Mouse (Mus musculus): Measurements from ENCODE around the gene Inhbc. TPM values are rescaled to one million over a fixed set of nuclear protein-coding genes. Genes with fewer than 3 reads are reported as not detected.

Gene Inhbc
- polyA plus RNA-seq, 1 experiment from 2014 or later = not detected

- 1% methylated on average over 61 of the region's 79 CpGs for WGBS
- Histone ChIP-seq H3K4me1 (ENCODE audit: control insufficient read depth, insufficient read depth, low read length) (peaks cover 12% of the 10 kb centered on the region), H3K36me3 (ENCODE audit: control insufficient read depth, insufficient read depth, low read length) (no peaks in the 10 kb centered on the region), H3K4me2 (ENCODE audit: low read length) (peak overlapping the region; percentile 74), H3K27ac (replicated peaks; ENCODE audit: low read depth, low read length) (peak overlapping the region; percentile 98), H3K27me3 (ENCODE audit: control insufficient read depth, insufficient read depth, low read length) (no peaks in the 10 kb centered on the region), H3K4me3 (replicated peaks; ENCODE audit: low read depth, low read length) (peak overlapping the region; percentile 64), H3K9ac (replicated peaks; ENCODE audit: low read length) (peak overlapping the region; percentile 90), H3K9me3 (ENCODE audit: control insufficient read depth, low read length) (no peaks in the 10 kb centered on the region)
- ATAC-seq (ENCODE audit: low FRiP score, low TSS enrichment) = peak; percentile 86
- peak; percentile 82 for DNase-seq
These were observed 10.8 kb upstream of the Inhbc start for GRCm38 (mm10) chr10:127380767-127381742.

- Histone ChIP-seq H3K4me3 (replicated peaks; ENCODE audit: low read depth, low read length) (peak within 1 kb of the TSS; percentile 64), H3K27ac (replicated peaks; ENCODE audit: low read depth, low read length) (peak within 1 kb of the TSS; percentile 98), H3K4me1 (ENCODE audit: control insufficient read depth, insufficient read depth, low read length) (peaks cover 12% of the 10 kb centered on the region), H3K4me2 (ENCODE audit: low read length) (peak within 1 kb of the TSS; percentile 74), H3K36me3 (ENCODE audit: control insufficient read depth, insufficient read depth, low read length) (no peaks in the 10 kb centered on the region), H3K27me3 (ENCODE audit: control insufficient read depth, insufficient read depth, low read length) (no peaks in the 10 kb centered on the region), H3K9ac (replicated peaks; ENCODE audit: low read length) (peak within 1 kb of the TSS; percentile 90), H3K9me3 (ENCODE audit: control insufficient read depth, low read length) (no peaks in the 10 kb centered on the region)
- ATAC-seq (ENCODE audit: low FRiP score, low TSS enrichment) (peak; percentile 96), DNase-seq (peak; percentile 98)
- under 1% methylated on average over 37 of the region's 53 CpGs for WGBS
These were observed 10.0 kb upstream of the Inhbc start, which contains the start of gene R3hdm2 for GRCm38 (mm10) chr10:127380251-127380691. Gene R3hdm2 (plus strand): TSS chr10:127380327.

- Histone ChIP-seq H3K36me3 (ENCODE audit: control insufficient read depth, insufficient read depth, low read length) (no peaks in the 10 kb centered on the region), H3K4me3 (replicated peaks; ENCODE audit: low read depth, low read length) (peak overlapping the region; percentile 64), H3K4me1 (ENCODE audit: control insufficient read depth, insufficient read depth, low read length) (peaks cover 12% of the 10 kb centered on the region), H3K9me3 (ENCODE audit: control insufficient read depth, low read length) (no peaks in the 10 kb centered on the region), H3K27ac (replicated peaks; ENCODE audit: low read depth, low read length) (peak overlapping the region; percentile 98), H3K9ac (replicated peaks; ENCODE audit: low read length) (peak overlapping the region; percentile 90), H3K27me3 (ENCODE audit: control insufficient read depth, insufficient read depth, low read length) (no peaks in the 10 kb centered on the region), H3K4me2 (ENCODE audit: low read length) (peak overlapping the region; percentile 66)
- ATAC-seq (ENCODE audit: low FRiP score, low TSS enrichment) (no peak), DNase-seq (no peak)
- WGBS = 81% methylated on average over 8 of the region's 8 CpGs
These were observed 9.4 kb upstream of the Inhbc start for GRCm38 (mm10) chr10:127379654-127380053.

- Histone ChIP-seq H3K9me3 (ENCODE audit: control insufficient read depth, low read length) (no peaks in the 10 kb centered on the region), H3K27ac (replicated peaks; ENCODE audit: low read depth, low read length) (no peak overlapping the region), H3K27me3 (ENCODE audit: control insufficient read depth, insufficient read depth, low read length) (no peaks in the 10 kb centered on the region), H3K9ac (replicated peaks; ENCODE audit: low read length) (no peak overlapping the region), H3K4me3 (replicated peaks; ENCODE audit: low read depth, low read length) (no peak overlapping the region), H3K36me3 (ENCODE audit: control insufficient read depth, insufficient read depth, low read length) (no peaks in the 10 kb centered on the region), H3K4me2 (ENCODE audit: low read length) (no peak overlapping the region), H3K4me1 (ENCODE audit: control insufficient read depth, insufficient read depth, low read length) (peaks cover 12% of the 10 kb centered on the region)
- 83% methylated on average over 3 of the region's 3 CpGs for WGBS
- DNase-seq = no peak
- no peak for ATAC-seq (ENCODE audit: low FRiP score, low TSS enrichment)
These were observed 7.5 kb upstream of the Inhbc start for GRCm38 (mm10) chr10:127377700-127378099.

- Histone ChIP-seq H3K4me1 (ENCODE audit: control insufficient read depth, insufficient read depth, low read length) (no peaks in the 10 kb centered on the region), H3K4me3 (replicated peaks; ENCODE audit: low read depth, low read length) (no peak overlapping the region), H3K27me3 (ENCODE audit: control insufficient read depth, insufficient read depth, low read length) (no peaks in the 10 kb centered on the region), H3K9me3 (ENCODE audit: control insufficient read depth, low read length) (no peaks in the 10 kb centered on the region), H3K9ac (replicated peaks; ENCODE audit: low read length) (no peak overlapping the region), H3K36me3 (ENCODE audit: control insufficient read depth, insufficient read depth, low read length) (no peaks in the 10 kb centered on the region), H3K4me2 (ENCODE audit: low read length) (no peak overlapping the region), H3K27ac (replicated peaks; ENCODE audit: low read depth, low read length) (no peak overlapping the region)
- DNase-seq = no peak
- ATAC-seq (ENCODE audit: low FRiP score, low TSS enrichment) = no peak
- WGBS = 53% methylated on average over 2 of the region's 2 CpGs
These were observed 792 bp upstream of the Inhbc start for GRCm38 (mm10) chr10:127371023-127371422.

GRCm38 (mm10) chr10:127368273-127368672 lies 2.0 kb downstream of the Inhbc start:
- Histone ChIP-seq H3K27me3 (ENCODE audit: control insufficient read depth, insufficient read depth, low read length) (no peaks in the 10 kb centered on the region), H3K9me3 (ENCODE audit: control insufficient read depth, low read length) (no peaks in the 10 kb centered on the region), H3K27ac (replicated peaks; ENCODE audit: low read depth, low read length) (no peak overlapping the region), H3K9ac (replicated peaks; ENCODE audit: low read length) (no peak overlapping the region), H3K4me3 (replicated peaks; ENCODE audit: low read depth, low read length) (no peak overlapping the region), H3K4me1 (ENCODE audit: control insufficient read depth, insufficient read depth, low read length) (no peaks in the 10 kb centered on the region), H3K36me3 (ENCODE audit: control insufficient read depth, insufficient read depth, low read length) (no peaks in the 10 kb centered on the region), H3K4me2 (ENCODE audit: low read length) (no peak overlapping the region)
- DNase-seq (no peak), ATAC-seq (ENCODE audit: low FRiP score, low TSS enrichment) (no peak)
- 82% methylated on average over 2 of the region's 2 CpGs for WGBS

GRCm38 (mm10) chr10:127367116-127367515 lies 3.1 kb downstream of the Inhbc start:
- DNase-seq (no peak), ATAC-seq (ENCODE audit: low FRiP score, low TSS enrichment) (no peak)
- 71% methylated on average over 5 of the region's 5 CpGs for WGBS

GRCm38 (mm10) chr10:127360714-127361113 lies 9.5 kb downstream of the Inhbc start:
- no peak overlapping the region for H3K4me2 ChIP-seq (ENCODE audit: low read length)
- WGBS = 84% methylated on average over 3 of the region's 3 CpGs
- no peaks in the 10 kb centered on the region for H3K9me3 ChIP-seq (ENCODE audit: control insufficient read depth, low read length)
- H3K4me1 ChIP-seq (ENCODE audit: control insufficient read depth, insufficient read depth, low read length) = no peaks in the 10 kb centered on the region
- DNase-seq (no peak), ATAC-seq (ENCODE audit: low FRiP score, low TSS enrichment) (no peak)
- H3K4me3 ChIP-seq (replicated peaks; ENCODE audit: low read depth, low read length) = no peak overlapping the region
- no peak overlapping the region for H3K9ac ChIP-seq (replicated peaks; ENCODE audit: low read length)
- H3K27ac ChIP-seq (replicated peaks; ENCODE audit: low read depth, low read length) = no peak overlapping the region
- H3K27me3 ChIP-seq (ENCODE audit: control insufficient read depth, insufficient read depth, low read length) = no peaks in the 10 kb centered on the region
- H3K36me3 ChIP-seq (ENCODE audit: control insufficient read depth, insufficient read depth, low read length) = no peaks in the 10 kb centered on the region

More at GRCm38 (mm10) chr10:127367116-127367515, 3.1 kb downstream of the Inhbc start:
- Histone ChIP-seq H3K36me3 (ENCODE audit: control insufficient read depth, insufficient read depth, low read length) (no peaks in the 10 kb centered on the region), H3K4me2 (ENCODE audit: low read length) (no peak overlapping the region), H3K27ac (replicated peaks; ENCODE audit: low read depth, low read length) (no peak overlapping the region), H3K4me3 (replicated peaks; ENCODE audit: low read depth, low read length) (no peak overlapping the region), H3K9ac (replicated peaks; ENCODE audit: low read length) (no peak overlapping the region), H3K9me3 (ENCODE audit: control insufficient read depth, low read length) (no peaks in the 10 kb centered on the region), H3K27me3 (ENCODE audit: control insufficient read depth, insufficient read depth, low read length) (no peaks in the 10 kb centered on the region), H3K4me1 (ENCODE audit: control insufficient read depth, insufficient read depth, low read length) (no peaks in the 10 kb centered on the region)

Measured in midbrain, embryonic 14.5 days (tissue).